In the genomic region with DNA sequence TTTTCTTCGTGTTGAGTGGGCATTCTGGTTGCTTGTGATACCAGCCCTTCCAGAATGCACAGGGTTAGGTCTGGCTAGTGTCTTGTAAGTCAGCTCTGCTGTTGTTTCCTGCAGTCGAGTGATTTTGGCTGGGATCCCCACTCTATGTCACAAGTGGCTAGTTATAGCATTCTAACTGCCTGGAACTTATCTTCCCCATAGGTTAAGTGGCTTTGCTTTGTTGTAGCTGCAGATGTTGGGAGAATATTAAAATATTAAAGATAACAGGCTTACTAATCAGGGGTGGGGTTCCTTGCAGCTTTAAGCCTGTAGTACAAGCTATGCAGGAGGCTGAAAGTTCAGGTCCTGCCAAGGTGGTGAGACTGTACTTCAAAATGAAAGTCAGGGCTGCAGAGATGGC, we compare ENCODE assay signal across 24 mouse cellular contexts. TPM values are rescaled to one million over a fixed set of nuclear protein-coding genes. Genes with fewer than 3 reads are reported as not detected.
A peak's percentile ranks its signal among the peaks of the same experiment; 100 is the strongest.
DNase-seq lines count a peak whose midpoint lies in the region; ATAC-seq and TF ChIP-seq lines count a peak whose summit lies in the region.
"Had no signal": no experiment of that assay in that cellular context is flagged by ENCODE, and none has a peak within 500 bp of the region (broad histone marks: within the 10 kb centered on the region; RNA-seq: fewer than 3 reads in every experiment).

No protein-coding gene starts in this region.

- TF ChIP-seq EP300 in liver, embryonic 14.5 days (IDR thresholded peaks at IDR 0.05; ENCODE audit: low read depth) = peak; percentile 56

- no peak for ATAC-seq in heart, embryonic 11.5 days (replicated peaks; ENCODE audit: insufficient number of reproducible peaks, low FRiP score, low TSS enrichment)
- ATAC-seq in liver, embryonic 11.5 days (replicated peaks; ENCODE audit: low FRiP score) = peak; percentile 62
- ATAC-seq in liver, embryonic 14.5 days (ENCODE audit: insufficient read depth) = peak; percentile 74
- ATAC-seq: forebrain, embryonic 14.5 days; lung, postnatal 0 days; midbrain, embryonic 15.5 days had no signal

- no peak for DNase-seq in heart, postnatal 4 days
- no peak for DNase-seq in liver, embryonic 11.5 days (ENCODE audit: low spot score)
- DNase-seq in liver = no peak
- no peak for DNase-seq in liver, embryonic 14.5 days (ENCODE audit: low read depth in 3 of 3, low spot score in 3 of 3)
- no peak for DNase-seq in urinary bladder, adult 18-20 months (ENCODE audit: low spot score in 2 of 2)
- no peak for DNase-seq in cerebellum, adult 8-10 months
- DNase-seq: cerebellum, adult 18-20 months; gastrocnemius, postnatal 36 days; kidney, adult 8-10 months; kidney, postnatal 14 days; layer of hippocampus, postnatal 36 days; spleen, adult 18-20 months; thymus, postnatal 25 days had no signal

- H3K9ac ChIP-seq in heart, embryonic 11.5 days (ENCODE audit: low read depth, low read length) = no peak overlapping the region
- no peak overlapping the region for H3K9ac ChIP-seq in liver, embryonic 11.5 days (ENCODE audit: low read depth, low read length)
- no peak overlapping the region for H3K9ac ChIP-seq in liver, embryonic 14.5 days (replicated peaks)
- H3K9ac ChIP-seq: hindbrain, embryonic 12.5 days; limb, embryonic 15.5 days; midbrain, embryonic 15.5 days; neural tube, embryonic 15.5 days had no signal

- H3K4me1 ChIP-seq in heart, embryonic 11.5 days (ENCODE audit: control insufficient read depth, insufficient read depth, low read length) = 0 out of 2 replicates have a peak, but pooled peaks cover 7% of the 10 kb centered on the region
- H3K4me1 ChIP-seq in liver, embryonic 11.5 days (replicated peaks; ENCODE audit: control insufficient read depth, insufficient read depth, low read length) = no peaks in the 10 kb centered on the region
- peaks cover 0 to 7% of the 10 kb centered on the region in 2 experiments; a peak in 2 of 4 replicates for H3K4me1 ChIP-seq in liver, embryonic 14.5 days (replicated peaks; ENCODE audit: control insufficient read depth in 2 of 2, insufficient read depth in 2 of 2, low read length in 1 of 2)
- H3K4me1 ChIP-seq: hindbrain, embryonic 12.5 days; limb, embryonic 15.5 days; megakaryocyte, embryonic 14.5 days; midbrain, embryonic 15.5 days; neural tube, embryonic 15.5 days had no signal

- no peak overlapping the region for H3K4me3 ChIP-seq in heart, embryonic 11.5 days (ENCODE audit: low read depth, low read length)
- no peak overlapping the region for H3K4me3 ChIP-seq in liver, embryonic 11.5 days (ENCODE audit: low read depth, low read length)
- H3K4me3 ChIP-seq in liver, embryonic 14.5 days (ENCODE audit: insufficient read depth in 1 of 2, low read depth in 2 of 2, low read length in 2 of 2) = no peak overlapping the region
- H3K4me3 ChIP-seq: erythroblast, embryonic 14.5 days; hindbrain, embryonic 12.5 days; layer of hippocampus, adult 2 months; limb, embryonic 15.5 days; megakaryocyte, embryonic 14.5 days; midbrain, embryonic 15.5 days; myocyte; neural tube, embryonic 15.5 days had no signal

- no peaks in the 10 kb centered on the region for H3K9me3 ChIP-seq in heart, embryonic 11.5 days (replicated peaks; ENCODE audit: control insufficient read depth, low read length)
- H3K9me3 ChIP-seq in liver, embryonic 11.5 days (ENCODE audit: control insufficient read depth, low read length) = no peaks in the 10 kb centered on the region
- no peaks in the 10 kb centered on the region for H3K9me3 ChIP-seq in liver, embryonic 14.5 days (ENCODE audit: control insufficient read depth, low read length)
- H3K9me3 ChIP-seq: hindbrain, embryonic 12.5 days; limb, embryonic 15.5 days; megakaryocyte, embryonic 14.5 days; midbrain, embryonic 15.5 days; neural tube, embryonic 15.5 days had no signal

- peaks cover 20% of the 10 kb centered on the region for H3K36me3 ChIP-seq in heart, embryonic 11.5 days (ENCODE audit: control insufficient read depth, insufficient read depth, low read length)
- peaks cover 34% of the 10 kb centered on the region for H3K36me3 ChIP-seq in liver, embryonic 11.5 days (ENCODE audit: control insufficient read depth, insufficient read depth, low read length)
- H3K36me3 ChIP-seq in liver, embryonic 14.5 days (replicated peaks; ENCODE audit: control insufficient read depth, insufficient read depth, low read depth) = peaks cover 40% of the 10 kb centered on the region

- H3K4me2 ChIP-seq in heart, embryonic 11.5 days = no peak overlapping the region
- H3K4me2 ChIP-seq in liver, embryonic 11.5 days = no peak overlapping the region
- H3K4me2 ChIP-seq in liver, embryonic 14.5 days (ENCODE audit: low read depth) = no peak overlapping the region
- H3K4me2 ChIP-seq: hindbrain, embryonic 12.5 days; limb, embryonic 15.5 days; midbrain, embryonic 15.5 days; neural tube, embryonic 15.5 days had no signal

- TF ChIP-seq CTCF in liver, embryonic 14.5 days (IDR thresholded peaks at IDR 0.05; ENCODE audit: low read depth) = no peak

- H3K27me3 ChIP-seq in heart, embryonic 11.5 days (ENCODE audit: control insufficient read depth, insufficient read depth, low read length) = no peaks in the 10 kb centered on the region
- H3K27me3 ChIP-seq in liver, embryonic 11.5 days (replicated peaks; ENCODE audit: control insufficient read depth, insufficient read depth, low read length) = no peaks in the 10 kb centered on the region
- no peaks in the 10 kb centered on the region for H3K27me3 ChIP-seq in liver, embryonic 14.5 days (ENCODE audit: control insufficient read depth, insufficient read depth, low read length)
- H3K27me3 ChIP-seq: hindbrain, embryonic 12.5 days; limb, embryonic 15.5 days; megakaryocyte, embryonic 14.5 days; midbrain, embryonic 15.5 days; neural tube, embryonic 15.5 days had no signal

- 52% methylated on average over 2 of the region's 2 CpGs for WGBS in heart, embryonic 11.5 days (ENCODE audit: insufficient replicate concordance)
- WGBS in liver, embryonic 11.5 days = 60% methylated on average over 2 of the region's 2 CpGs
- 27% methylated on average over 2 of the region's 2 CpGs for WGBS in liver, embryonic 14.5 days (ENCODE audit: insufficient replicate concordance)

- H3K27ac ChIP-seq in heart, embryonic 11.5 days (ENCODE audit: low read depth, low read length) = peak overlapping the region; percentile 7; the same call in 1 of the 2 replicates
- no peak overlapping the region for H3K27ac ChIP-seq in liver, embryonic 11.5 days (ENCODE audit: low read depth, low read length)
- H3K27ac ChIP-seq in liver, embryonic 14.5 days = no peak overlapping the region
- H3K27ac ChIP-seq: hindbrain, embryonic 12.5 days; layer of hippocampus, adult 2 months; limb, embryonic 15.5 days; midbrain, embryonic 15.5 days; neural tube, embryonic 15.5 days had no signal

RNA-seq across cellular contexts. Expression of a gene that starts 20.5 kb away (rescaled TPM):
- polyA plus RNA-seq in heart, embryonic 11.5 days (2014; fragmentation: Nextera tagmentation; extraction: Ambion mirVana) = 2.2 and 3.3 TPM in 2 replicates
- total RNA-seq in heart, postnatal 4 days (2021) = 1 to 10 TPM; 6.0 to 6.5 TPM
- 3.5 and 3.7 TPM in 2 replicates for polyA plus RNA-seq in liver, embryonic 11.5 days (2014; fragmentation: Nextera tagmentation; extraction: Ambion mirVana)
- polyA plus RNA-seq in liver, embryonic 14.5 days (2012; rRNA removed) = 6.5 TPM in 2 replicates
- 3.1 and 3.9 TPM in 2 replicates for polyA plus RNA-seq in liver, embryonic 14.5 days (2014; fragmentation: Nextera tagmentation; extraction: Ambion mirVana)
